Mouse (Mus musculus) lung, embryonic 14.5 days (tissue): ENCODE data around the gene Gm20388. TPM values are rescaled to one million over a fixed set of nuclear protein-coding genes. Genes with fewer than 3 reads are reported as not detected.
A peak's percentile ranks its signal among the peaks of the same experiment; 100 is the strongest.

Experiments
- ATAC-seq: fragments of 200-750 bp; cut with Nextera tagmentation; 2 replicates; pipeline ENCODE4 v1.8.0; 2017; ENCODE audit warnings: mild to moderate bottlenecking, moderate TSS enrichment, moderate library complexity; ENCODE audit not compliant: insufficient read depth
- DNase-seq: peaks from one replicate; pipeline ENCODE4 v3.0.0-alpha.2; 2015
- H3K27ac ChIP-seq: fragments of 300-500 bp; sonication (generic); 2 replicates; pipeline ENCODE4 v1.5.1; 2014; ENCODE audit warnings: low read depth, mild to moderate bottlenecking, moderate library complexity
- H3K27me3 ChIP-seq: fragments of 300-500 bp; sonication (generic); 2 replicates; pipeline ENCODE4 v1.6.1; 2014; ENCODE audit warnings: low read length, control low read depth; ENCODE audit not compliant: insufficient read depth
- H3K36me3 ChIP-seq: fragments of 300-500 bp; sonication (generic); 2 replicates; pipeline ENCODE4 v1.6.1; 2014; ENCODE audit warnings: control low read depth; ENCODE audit not compliant: insufficient read depth
- H3K4me1 ChIP-seq: fragments of 300-500 bp; sonication (generic); 2 replicates; pipeline ENCODE4 v1.6.1; 2014; ENCODE audit warnings: antibody characterized with exemption, control low read depth; ENCODE audit not compliant: insufficient read depth
- H3K4me2 ChIP-seq: fragments of 300-500 bp; sonication (generic); 2 replicates; pipeline ENCODE4 v1.6.1; 2014; ENCODE audit warnings: mild to moderate bottlenecking
- H3K4me3 ChIP-seq: fragments of 300-500 bp; sonication (generic); 2 replicates; pipeline ENCODE4 v1.5.1; 2014; ENCODE audit warnings: low read depth, low read length
- H3K9ac ChIP-seq: fragments of 300-500 bp; sonication (generic); 2 replicates; pipeline ENCODE4 v1.6.1; 2014
- H3K9me3 ChIP-seq: fragments of 300-500 bp; sonication (generic); 2 replicates; pipeline ENCODE4 v1.6.1; 2016; ENCODE audit warnings: low read depth, low read length, control low read depth
- CTCF ChIP-seq: IDR thresholded peaks from 2 replicates; pipeline ENCODE4 v1.5.1; 2016; ENCODE audit warnings: antibody characterized with exemption, low read depth
- WGBS: fragments of 180-500 bp; shearing (Covaris S2); extraction: QIAGEN DNeasy Blood & Tissue Kit; methylation state at CpG from one replicate; pipeline ENCODE4 v1.1.7; 2014; 5-methylcytosine and 5-hydroxymethylcytosine counted together
- polyA plus RNA-seq: library from polyadenylated mRNA; unstranded; fragments of >200 nt; fragmentation: Nextera tagmentation; extraction: Ambion mirVana; gene quantifications from 2 replicates; pipeline ENCODE4 v1.2.1, GENCODE M21; 2014

The Gm20388 gene
- polyA plus RNA-seq, 1 experiment from 2014 or later: not detected

GRCm38 (mm10) chr8:123902653-123903052 is 3992.0 kb downstream of the Gm20388 start:
- 80% methylated on average over 7 of the region's 7 CpGs for WGBS
- no peak for ATAC-seq
- peaks cover 78% of the 10 kb centered on the region for H3K36me3 ChIP-seq

DNA sequence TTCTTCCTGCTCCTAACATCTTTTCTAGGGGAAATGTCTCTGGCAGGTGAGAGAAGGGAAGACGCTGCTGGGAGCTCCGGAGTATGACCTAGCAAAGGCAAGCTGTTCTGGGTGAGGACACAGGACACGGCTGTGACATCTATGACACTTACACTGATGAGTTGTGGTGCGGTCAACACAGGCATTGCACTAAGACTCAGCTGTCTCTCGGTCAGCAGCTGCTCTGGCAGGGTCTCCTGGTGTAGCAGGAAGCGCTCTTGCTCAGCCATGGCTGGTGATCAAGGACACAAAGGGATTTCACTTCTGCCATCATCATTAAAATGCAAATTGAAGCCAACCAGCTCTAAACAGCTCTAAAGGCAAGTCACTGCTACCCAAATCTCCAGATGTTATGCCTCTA is 3997.0 kb downstream of the Gm20388 start:
- WGBS: 93% methylated on average over 6 of the region's 6 CpGs
- no peak for ATAC-seq

More at GRCm38 (mm10) chr8:123902653-123903052, 3992.0 kb downstream of the Gm20388 start:
- Histone ChIP-seq H3K27me3 (no peaks in the 10 kb centered on the region), H3K4me2 (no peak overlapping the region), H3K4me1 (no peaks in the 10 kb centered on the region), H3K9ac (no peak overlapping the region), H3K4me3 (no peak overlapping the region), H3K9me3 (no peaks in the 10 kb centered on the region), H3K27ac (no peak overlapping the region)
- TF ChIP-seq CTCF: no peak
- peak; percentile 46 for DNase-seq

DNA sequence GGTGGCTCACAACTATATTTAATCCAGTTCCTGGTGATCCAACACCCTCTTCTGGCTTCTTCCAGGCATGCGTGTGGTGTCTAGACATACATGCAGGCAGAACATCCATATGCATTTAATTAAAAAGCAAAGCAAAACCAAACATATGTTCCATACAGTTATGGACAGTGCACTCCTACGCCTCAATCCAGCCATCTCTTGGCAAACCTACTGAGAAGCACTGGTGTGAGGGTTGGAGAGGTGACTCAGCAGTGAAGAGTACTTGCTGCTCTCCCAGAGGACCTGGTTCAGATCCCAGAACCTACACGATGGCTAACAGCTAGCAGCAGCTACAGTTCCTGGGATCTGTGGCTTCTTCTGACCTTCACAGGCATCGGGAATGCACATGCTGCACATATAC is 4001.6 kb downstream of the Gm20388 start:
- Histone ChIP-seq H3K36me3 (peaks cover 96% of the 10 kb centered on the region), H3K27me3 (no peaks in the 10 kb centered on the region), H3K27ac (no peak overlapping the region), H3K4me2 (no peak overlapping the region), H3K4me3 (no peak overlapping the region), H3K9ac (no peak overlapping the region), H3K4me1 (no peaks in the 10 kb centered on the region), H3K9me3 (no peaks in the 10 kb centered on the region)
- WGBS: 89% methylated on average over 4 of the region's 4 CpGs
- DNase-seq (no peak), ATAC-seq (no peak)
- TF ChIP-seq CTCF: no peak

More for the DNA sequence above, 3997.0 kb downstream of the Gm20388 start:
- Histone ChIP-seq H3K9me3 (no peaks in the 10 kb centered on the region), H3K4me1 (no peaks in the 10 kb centered on the region), H3K27me3 (no peaks in the 10 kb centered on the region), H3K36me3 (peaks cover 94% of the 10 kb centered on the region), H3K9ac (no peak overlapping the region), H3K4me3 (no peak overlapping the region), H3K4me2 (no peak overlapping the region), H3K27ac (no peak overlapping the region)
- no peak for DNase-seq
- no peak for TF ChIP-seq CTCF

DNA sequence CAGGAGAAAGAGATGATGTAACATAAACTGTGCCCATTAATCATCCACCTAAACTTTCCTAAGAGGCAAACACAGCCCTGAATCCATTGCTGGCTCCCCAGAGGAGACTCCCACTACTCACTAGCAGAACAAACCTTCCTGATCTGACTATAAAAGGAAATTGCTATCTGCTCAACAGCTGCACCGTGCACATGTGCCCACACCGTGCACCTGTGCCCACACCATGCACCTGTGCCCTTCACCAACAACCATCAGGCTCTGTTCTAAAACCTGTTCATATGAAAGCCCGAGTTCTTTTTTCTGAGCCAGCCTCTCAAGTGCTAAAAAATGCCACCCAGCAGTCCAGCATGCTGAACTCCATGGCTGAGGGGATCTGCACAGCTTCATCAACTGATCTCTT is 4004.0 kb downstream of the Gm20388 start:
- no peaks in the 10 kb centered on the region for H3K4me1 ChIP-seq
- no peak overlapping the region for H3K9ac ChIP-seq
- TF ChIP-seq CTCF: no peak
- H3K4me2 ChIP-seq: no peak overlapping the region
- H3K36me3 ChIP-seq: peaks cover 90% of the 10 kb centered on the region
- DNase-seq (no peak), ATAC-seq (no peak)
- H3K4me3 ChIP-seq: no peak overlapping the region
- H3K27ac ChIP-seq: no peak overlapping the region
- H3K27me3 ChIP-seq: no peaks in the 10 kb centered on the region
- H3K9me3 ChIP-seq: no peaks in the 10 kb centered on the region
- 94% methylated on average over 3 of the region's 3 CpGs for WGBS

GRCm38 (mm10) chr8:123924719-123925118 is 4014.1 kb downstream of the Gm20388 start:
- H3K27me3 ChIP-seq: no peaks in the 10 kb centered on the region
- WGBS: 15% methylated on average over 2 of the region's 2 CpGs
- no peaks in the 10 kb centered on the region for H3K4me1 ChIP-seq
- H3K9me3 ChIP-seq: no peaks in the 10 kb centered on the region
- TF ChIP-seq CTCF: peak; percentile 95
- peaks cover 91% of the 10 kb centered on the region for H3K36me3 ChIP-seq
- H3K9ac ChIP-seq: no peak overlapping the region
- H3K4me2 ChIP-seq: no peak overlapping the region
- ATAC-seq: peak; percentile 65; the same call in 1 of the 2 replicates
- H3K4me3 ChIP-seq: no peak overlapping the region
- DNase-seq: peak; percentile 90
- H3K27ac ChIP-seq: no peak overlapping the region

DNA sequence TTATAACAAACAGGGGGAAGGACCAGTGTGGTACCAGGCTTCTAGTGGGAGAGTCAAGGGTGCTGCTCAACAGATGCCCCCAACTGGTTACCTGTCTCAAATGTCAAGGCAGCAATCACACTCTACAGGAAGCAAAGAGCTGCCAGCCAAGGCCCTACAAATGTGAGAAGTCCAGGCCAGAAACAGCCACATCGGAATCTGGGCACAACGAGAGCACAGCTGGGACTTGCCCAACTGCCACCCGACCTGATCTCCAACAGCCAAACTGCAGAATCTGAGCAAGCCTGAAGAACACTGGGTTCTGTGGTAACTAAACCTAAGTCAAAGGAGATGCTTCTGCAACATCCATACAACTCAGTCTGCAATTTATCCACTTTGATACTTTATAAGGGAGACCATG is 4015.0 kb downstream of the Gm20388 start:
- Histone ChIP-seq H3K27ac (no peak overlapping the region), H3K4me1 (no peaks in the 10 kb centered on the region), H3K4me3 (no peak overlapping the region), H3K9ac (no peak overlapping the region), H3K4me2 (no peak overlapping the region), H3K36me3 (peaks cover 90% of the 10 kb centered on the region), H3K9me3 (no peaks in the 10 kb centered on the region), H3K27me3 (no peaks in the 10 kb centered on the region)
- no peak for TF ChIP-seq CTCF
- WGBS: 89% methylated on average over 3 of the region's 3 CpGs
- ATAC-seq (no peak), DNase-seq (no peak)

DNA sequence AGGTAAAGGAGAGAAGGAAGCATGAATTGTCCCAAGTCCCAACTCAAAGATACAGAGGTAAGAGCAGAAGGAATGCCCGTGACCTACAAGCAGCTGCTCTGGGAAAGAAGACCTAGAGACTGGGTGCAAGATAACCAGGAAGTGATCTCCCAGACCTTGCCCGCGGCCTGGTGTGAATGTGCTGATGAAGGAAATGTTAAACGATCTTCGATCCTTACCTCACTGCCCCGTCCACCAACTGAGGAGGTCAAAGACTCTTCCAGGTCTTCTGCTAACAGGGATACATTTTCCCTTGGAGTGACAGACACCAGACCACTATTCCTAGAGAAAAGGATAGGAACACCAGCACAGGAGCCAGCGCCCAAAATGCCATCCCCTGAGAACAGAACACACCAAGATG is 4018.4 kb downstream of the Gm20388 start:
- H3K4me2 ChIP-seq: no peak overlapping the region
- no peaks in the 10 kb centered on the region for H3K27me3 ChIP-seq
- peaks cover 88% of the 10 kb centered on the region for H3K36me3 ChIP-seq
- no peak overlapping the region for H3K27ac ChIP-seq
- TF ChIP-seq CTCF: no peak
- 87% methylated on average over 7 of the region's 7 CpGs for WGBS
- no peak overlapping the region for H3K4me3 ChIP-seq
- no peak overlapping the region for H3K9ac ChIP-seq
- no peak for ATAC-seq
- no peaks in the 10 kb centered on the region for H3K4me1 ChIP-seq
- DNase-seq: no peak
- no peaks in the 10 kb centered on the region for H3K9me3 ChIP-seq
